In genomic region chr11:97199519-97199918, GRCm38 (mm10) we compare ENCODE assay signal across 20 mouse cellular contexts. TPM values are rescaled to one million over a fixed set of nuclear protein-coding genes. Genes with fewer than 3 reads are reported as not detected.
A peak's percentile ranks its signal among the peaks of the same experiment; 100 is the strongest.
DNase-seq lines count a peak whose midpoint lies in the region; ATAC-seq and TF ChIP-seq lines count a peak whose summit lies in the region.
"Had no signal": no experiment of that assay in that cellular context is flagged by ENCODE, and none has a peak within 500 bp of the region (broad histone marks: within the 10 kb centered on the region; RNA-seq: fewer than 3 reads in every experiment).

No protein-coding gene starts in this region.

- no peak overlapping the region for H3K9ac ChIP-seq in liver, embryonic 14.5 days (replicated peaks)
- H3K9ac ChIP-seq: embryonic facial prominence, embryonic 12.5 days; forebrain, embryonic 12.5 days; heart, embryonic 13.5 days; hindbrain, embryonic 13.5 days had no signal

- no peaks in the 10 kb centered on the region for H3K9me3 ChIP-seq in liver, embryonic 14.5 days (ENCODE audit: control insufficient read depth, low read length)
- H3K9me3 ChIP-seq: embryonic facial prominence, embryonic 12.5 days; forebrain, embryonic 12.5 days; G1E; heart, embryonic 13.5 days; hindbrain, embryonic 13.5 days had no signal

- DNase-seq in adrenal gland, postnatal 14 days, result peak; percentile 43
- no peak for DNase-seq in adrenal gland, postnatal 4 days (ENCODE audit: low spot score in 2 of 2)
- no peak for DNase-seq in liver, embryonic 14.5 days (ENCODE audit: low read depth in 3 of 3, low spot score in 3 of 3)
- DNase-seq in liver, result no peak
- DNase-seq in cerebellum, postnatal 10 days, result no peak
- DNase-seq: cerebellum, adult 2 months; cerebellum, postnatal 14 days; gastrocnemius, postnatal 14 days; heart, postnatal 36 days; kidney, adult 2 months had no signal

- TF ChIP-seq EP300 in liver, embryonic 14.5 days (IDR thresholded peaks at IDR 0.05; ENCODE audit: low read depth), result no peak

- H3K4me1 ChIP-seq in liver, embryonic 14.5 days (replicated peaks; ENCODE audit: control insufficient read depth in 2 of 2, insufficient read depth in 2 of 2, low read length in 1 of 2), result no peaks in the 10 kb centered on the region; a peak in 1 of 4 replicates
- H3K4me1 ChIP-seq: embryonic facial prominence, embryonic 12.5 days; forebrain, embryonic 12.5 days; hindbrain, embryonic 13.5 days had no signal

- WGBS in liver, embryonic 14.5 days (ENCODE audit: insufficient replicate concordance), result 60% methylated on average over 6 of the region's 6 CpGs

- H3K27me3 ChIP-seq in liver, embryonic 14.5 days (ENCODE audit: control insufficient read depth, insufficient read depth, low read length), result no peaks in the 10 kb centered on the region
- H3K27me3 ChIP-seq: embryonic facial prominence, embryonic 12.5 days; forebrain, embryonic 12.5 days; heart, embryonic 13.5 days; hindbrain, embryonic 13.5 days had no signal

- no peak overlapping the region for H3K4me2 ChIP-seq in liver, embryonic 14.5 days (ENCODE audit: low read depth)
- H3K4me2 ChIP-seq: embryonic facial prominence, embryonic 12.5 days; forebrain, embryonic 12.5 days; heart, embryonic 13.5 days; hindbrain, embryonic 13.5 days had no signal

- TF ChIP-seq CTCF in liver, embryonic 14.5 days (IDR thresholded peaks at IDR 0.05; ENCODE audit: low read depth), result no peak

- no peaks in the 10 kb centered on the region for H3K36me3 ChIP-seq in liver, embryonic 14.5 days (replicated peaks; ENCODE audit: control insufficient read depth, insufficient read depth, low read depth)
- H3K36me3 ChIP-seq: embryonic facial prominence, embryonic 12.5 days; forebrain, embryonic 12.5 days; heart, embryonic 13.5 days; hindbrain, embryonic 13.5 days had no signal

- H3K27ac ChIP-seq in liver, embryonic 14.5 days, result no peak overlapping the region
- H3K27ac ChIP-seq: embryonic facial prominence, embryonic 12.5 days; forebrain, embryonic 12.5 days; heart, embryonic 13.5 days; hindbrain, embryonic 13.5 days; hindbrain, postnatal 0 days had no signal

- 0 out of 2 replicates have a peak, but pooled peaks have one; percentile 26 for ATAC-seq in liver, embryonic 14.5 days (ENCODE audit: insufficient read depth)
- ATAC-seq in granulocyte monocyte progenitor cell, adult 5-6 weeks (replicated peaks; ENCODE audit: poor library complexity, severe bottlenecking), result peak; percentile 61
- no peak for ATAC-seq in erythroblast, adult 5-6 weeks (replicated peaks; ENCODE audit: low FRiP score, poor library complexity, severe bottlenecking)
- ATAC-seq: CD4-positive, CD25-positive, alpha-beta regulatory T cell, adult 4 months; forebrain, embryonic 16.5 days; hindbrain, postnatal 0 days had no signal

- no peak overlapping the region for H3K4me3 ChIP-seq in liver, embryonic 14.5 days (ENCODE audit: insufficient read depth in 1 of 2, low read depth in 2 of 2, low read length in 2 of 2)
- H3K4me3 ChIP-seq: embryonic facial prominence, embryonic 12.5 days; forebrain, embryonic 12.5 days; heart, embryonic 13.5 days; hindbrain, embryonic 13.5 days had no signal

RNA-seq across cellular contexts. Expression of gene Kpnb1, which starts 11.8 kb away (rescaled TPM):
- total RNA-seq in adrenal gland, postnatal 14 days (2021), result 123 and 138 TPM in 2 replicates
- 100 to 1,000 TPM; 126 to 146 TPM for total RNA-seq in adrenal gland, postnatal 4 days (2021)
- polyA plus RNA-seq in liver, embryonic 14.5 days (2012; rRNA removed), result 38.0 and 58.0 TPM in 2 replicates
- polyA plus RNA-seq in liver, embryonic 14.5 days (2014; fragmentation: Nextera tagmentation; extraction: Ambion mirVana), result 23.2 and 26.1 TPM in 2 replicates
- total RNA-seq in granulocyte monocyte progenitor cell, adult 5-6 weeks (2014; fragmentation: Nextera tagmentation), result 165 and 169 TPM in 2 replicates
- 300 and 382 TPM in 2 replicates for total RNA-seq in granulocyte monocyte progenitor cell, adult 5-6 weeks (2017)
- 30.6 and 42.6 TPM in 2 replicates for total RNA-seq in erythroblast, adult 5-6 weeks (2015; ENCODE audit: low replicate concordance)
- 102 and 119 TPM in 2 replicates for total RNA-seq in erythroblast, adult 5-6 weeks (2017; ENCODE audit: low replicate concordance)

RNA-seq across cellular contexts. Expression of gene Tbkbp1, which starts 48.2 kb away (rescaled TPM):
- 17.6 and 22.9 TPM in 2 replicates for total RNA-seq in adrenal gland, postnatal 14 days (2021)
- 10 to 100 TPM; 19.1 to 21.0 TPM for total RNA-seq in adrenal gland, postnatal 4 days (2021)
- 2.4 and 2.6 TPM in 2 replicates for polyA plus RNA-seq in liver, embryonic 14.5 days (2012; rRNA removed)
- 0.90 and 1.6 TPM in 2 replicates for polyA plus RNA-seq in liver, embryonic 14.5 days (2014; fragmentation: Nextera tagmentation; extraction: Ambion mirVana)
- 8.0 and 8.5 TPM in 2 replicates for total RNA-seq in granulocyte monocyte progenitor cell, adult 5-6 weeks (2014; fragmentation: Nextera tagmentation)
- 1.1 and 6.6 TPM in 2 replicates for total RNA-seq in granulocyte monocyte progenitor cell, adult 5-6 weeks (2017)
- 0.96 and 2.7 TPM in 2 replicates for total RNA-seq in erythroblast, adult 5-6 weeks (2015; ENCODE audit: low replicate concordance)
- total RNA-seq in erythroblast, adult 5-6 weeks (2017; ENCODE audit: low replicate concordance), result 0.70 and 6.3 TPM in 2 replicates
